Mouse (Mus musculus) retina, adult 2 months (tissue): Measurements from ENCODE around the gene Pcyt2.

Experiments used
- DNase-seq: peaks from one replicate; pipeline ENCODE4 v3.0.0-alpha.2; 2012; ENCODE audit warnings: low read depth, low spot score

Gene Pcyt2

GRCm38 (mm10) chr11:120582268-120582981, 35.3 kb downstream of the Pcyt2 start:
- no peak for DNase-seq

- DNase-seq = peak; percentile 74
Observed at GRCm38 (mm10) chr11:120581490-120582267, 36.1 kb downstream of the Pcyt2 start, which contains the start of gene Arhgdia. Gene Arhgdia (minus strand): TSS chr11:120581624.

GRCm38 (mm10) chr11:120580871-120581331, 36.8 kb downstream of the Pcyt2 start:
- no peak for DNase-seq

- DNase-seq = no peak
Observed at GRCm38 (mm10) chr11:120580190-120580589, 37.5 kb downstream of the Pcyt2 start.

GRCm38 (mm10) chr11:120579316-120580107, 38.2 kb downstream of the Pcyt2 start:
- DNase-seq = no peak

GRCm38 (mm10) chr11:120578694-120579243, 39.0 kb downstream of the Pcyt2 start:
- no peak for DNase-seq

GRCm38 (mm10) chr11:120578024-120578693, 39.6 kb downstream of the Pcyt2 start:
- no peak for DNase-seq

GRCm38 (mm10) chr11:120577211-120578023, 40.3 kb downstream of the Pcyt2 start:
- DNase-seq = no peak

- DNase-seq = no peak
Observed at GRCm38 (mm10) chr11:120576365-120576981, 41.3 kb downstream of the Pcyt2 start.

GRCm38 (mm10) chr11:120575940-120576339, 41.8 kb downstream of the Pcyt2 start:
- no peak for DNase-seq

GRCm38 (mm10) chr11:120575046-120575445, 42.7 kb downstream of the Pcyt2 start:
- no peak for DNase-seq

GRCm38 (mm10) chr11:120574278-120574600, 43.5 kb downstream of the Pcyt2 start:
- DNase-seq = no peak

- no peak for DNase-seq
Observed at GRCm38 (mm10) chr11:120573585-120574277, 44.0 kb downstream of the Pcyt2 start.

- peak; percentile 97 for DNase-seq
Observed at GRCm38 (mm10) chr11:120572752-120573584, 44.8 kb downstream of the Pcyt2 start, which contains the start of gene P4hb. Gene P4hb (minus strand): TSS chr11:120573253.

GRCm38 (mm10) chr11:120572417-120572751, 45.4 kb downstream of the Pcyt2 start:
- no peak for DNase-seq

- DNase-seq = no peak
Observed at GRCm38 (mm10) chr11:120571754-120572416, 45.9 kb downstream of the Pcyt2 start.

- no peak for DNase-seq
Observed at GRCm38 (mm10) chr11:120571122-120571521, 46.6 kb downstream of the Pcyt2 start.

- DNase-seq = no peak
Observed at GRCm38 (mm10) chr11:120568324-120568723, 49.4 kb downstream of the Pcyt2 start.
